Mouse (Mus musculus): ENCODE results near the gene Il11ra1. TPM values are rescaled to one million over a fixed set of nuclear protein-coding genes. Genes with fewer than 3 reads are reported as not detected.
"Not testable (repeated sequence)": the region's sequence is repeated elsewhere in the genome, so short reads cannot be mapped to it uniquely, and the experiment has no call there.

The Il11ra1 gene
- polyA plus RNA-seq, 1 experiment from 2014 or later, result 45.4 TPM

- no peaks in the 10 kb centered on the region for H3K36me3 ChIP-seq (ENCODE audit: control insufficient read depth, insufficient read depth)
- ATAC-seq (ENCODE audit: low read depth), result no peak
- no peak overlapping the region for H3K4me3 ChIP-seq (ENCODE audit: low read depth, low read length)
- H3K9ac ChIP-seq (ENCODE audit: low read depth, low read length), result no peak overlapping the region
- 66% methylated on average over 19 of the region's 19 CpGs for WGBS (ENCODE audit: insufficient replicate concordance)
- no peak overlapping the region for H3K27ac ChIP-seq (ENCODE audit: low read length)
- no peak overlapping the region for H3K4me2 ChIP-seq (ENCODE audit: low read depth, low read length)
- H3K27me3 ChIP-seq (ENCODE audit: control insufficient read depth, insufficient read depth, low read depth, low read length), result peaks cover 6% of the 10 kb centered on the region
- H3K9me3 ChIP-seq (replicated peaks; ENCODE audit: control insufficient read depth, low read length), result no peaks in the 10 kb centered on the region
- H3K4me1 ChIP-seq (ENCODE audit: control insufficient read depth, low read depth, low read length), result no peaks in the 10 kb centered on the region
Measured at GRCm38 (mm10) chr4:41673186-41673585, 26.6 kb upstream of the Il11ra1 start.

DNA sequence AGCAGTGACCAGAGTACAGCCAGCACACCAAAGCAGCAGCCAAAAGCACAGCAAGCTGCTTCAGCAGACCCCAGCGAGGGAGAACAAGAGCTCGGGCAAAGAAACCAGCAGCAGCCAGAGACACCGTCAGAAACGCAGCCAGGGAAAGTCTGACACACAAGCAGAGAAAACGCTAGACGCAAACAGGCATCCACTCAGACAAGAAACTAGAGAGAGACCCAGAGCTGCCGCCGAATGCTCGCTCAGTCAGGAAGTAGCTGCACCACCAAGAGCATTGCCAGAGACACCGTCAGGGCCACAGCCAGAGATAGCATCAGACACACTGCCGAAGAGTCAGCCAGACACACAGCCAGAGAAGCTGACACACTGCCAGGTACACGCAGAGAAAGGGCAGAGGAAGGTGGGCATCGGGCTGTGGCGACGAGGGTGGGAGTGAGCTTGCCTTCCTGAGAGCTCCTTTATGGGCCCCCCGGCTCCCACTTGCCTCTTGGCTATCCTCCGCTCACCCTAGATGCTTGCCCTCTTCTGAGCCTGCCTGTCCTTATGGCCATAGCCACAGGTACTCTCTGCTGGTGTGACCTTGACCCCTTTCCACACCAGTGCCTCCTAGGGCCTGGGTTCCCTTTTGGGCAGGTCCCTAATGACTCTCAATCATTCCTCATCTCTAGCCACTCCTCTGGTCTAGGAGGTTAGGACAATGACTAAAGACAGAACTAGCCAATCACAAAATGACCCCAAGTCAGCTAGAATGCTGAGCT lies 23.4 kb upstream of the Il11ra1 start:
- peaks cover 6% of the 10 kb centered on the region for H3K27me3 ChIP-seq (ENCODE audit: control insufficient read depth, insufficient read depth, low read depth, low read length)
- WGBS (ENCODE audit: insufficient replicate concordance), result 33% methylated on average over 17 of the region's 17 CpGs

DNA sequence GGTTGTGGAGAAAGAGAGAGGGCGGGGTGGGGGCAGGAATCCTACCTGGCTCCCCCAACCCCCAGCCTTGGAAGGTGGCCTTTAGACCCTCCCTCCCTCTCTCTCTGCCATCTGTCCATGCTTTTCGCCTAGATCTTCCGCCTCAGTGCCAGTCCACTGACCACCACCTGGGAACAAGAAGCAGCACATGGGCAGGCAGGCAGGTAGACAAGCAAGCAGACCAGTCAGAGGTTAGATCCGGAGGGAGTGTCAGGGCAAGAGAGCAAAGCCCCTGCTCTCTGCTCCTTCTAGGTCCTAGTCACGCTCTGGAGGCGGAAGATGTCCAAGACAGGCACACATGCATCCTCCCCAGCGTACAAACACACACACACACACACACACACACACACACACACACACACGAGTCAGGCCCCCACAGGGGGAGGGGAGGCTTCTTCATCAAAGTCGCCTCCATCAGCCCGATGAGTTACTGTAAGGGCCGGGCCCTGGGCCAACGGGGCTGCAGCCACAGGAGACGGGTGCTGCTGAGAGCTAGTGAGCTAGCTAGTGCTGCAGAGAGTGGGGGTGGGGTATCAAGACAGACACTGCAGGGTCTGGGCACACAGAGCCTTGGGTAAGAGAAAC lies 22.7 kb upstream of the Il11ra1 start:
- ATAC-seq (ENCODE audit: low read depth), result no peak
- Histone ChIP-seq H3K4me3 (ENCODE audit: low read depth, low read length) (no peak overlapping the region), H3K4me2 (ENCODE audit: low read depth, low read length) (no peak overlapping the region), H3K4me1 (ENCODE audit: control insufficient read depth, low read depth, low read length) (no peaks in the 10 kb centered on the region), H3K27ac (ENCODE audit: low read length) (no peak overlapping the region), H3K36me3 (ENCODE audit: control insufficient read depth, insufficient read depth) (no peaks in the 10 kb centered on the region), H3K9me3 (replicated peaks; ENCODE audit: control insufficient read depth, low read length) (no peaks in the 10 kb centered on the region), H3K27me3 (ENCODE audit: control insufficient read depth, insufficient read depth, low read depth, low read length) (peaks cover 5% of the 10 kb centered on the region), H3K9ac (ENCODE audit: low read depth, low read length) (no peak overlapping the region)
- 54% methylated on average over 13 of the region's 13 CpGs for WGBS (ENCODE audit: insufficient replicate concordance)

More for the DNA sequence above, 23.4 kb upstream of the Il11ra1 start:
- no peak overlapping the region for H3K4me3 ChIP-seq (ENCODE audit: low read depth, low read length)
- H3K27ac ChIP-seq (ENCODE audit: low read length), result no peak overlapping the region
- H3K4me2 ChIP-seq (ENCODE audit: low read depth, low read length), result no peak overlapping the region
- no peak for ATAC-seq (ENCODE audit: low read depth)
- no peaks in the 10 kb centered on the region for H3K4me1 ChIP-seq (ENCODE audit: control insufficient read depth, low read depth, low read length)
- no peak overlapping the region for H3K9ac ChIP-seq (ENCODE audit: low read depth, low read length)
- no peaks in the 10 kb centered on the region for H3K9me3 ChIP-seq (replicated peaks; ENCODE audit: control insufficient read depth, low read length)
- no peaks in the 10 kb centered on the region for H3K36me3 ChIP-seq (ENCODE audit: control insufficient read depth, insufficient read depth)

- Histone ChIP-seq H3K27ac (ENCODE audit: low read length) (no peak overlapping the region), H3K4me1 (ENCODE audit: control insufficient read depth, low read depth, low read length) (no peaks in the 10 kb centered on the region)
Measured at GRCm38 (mm10) chr4:41678863-41679262, 20.9 kb upstream of the Il11ra1 start.

DNA sequence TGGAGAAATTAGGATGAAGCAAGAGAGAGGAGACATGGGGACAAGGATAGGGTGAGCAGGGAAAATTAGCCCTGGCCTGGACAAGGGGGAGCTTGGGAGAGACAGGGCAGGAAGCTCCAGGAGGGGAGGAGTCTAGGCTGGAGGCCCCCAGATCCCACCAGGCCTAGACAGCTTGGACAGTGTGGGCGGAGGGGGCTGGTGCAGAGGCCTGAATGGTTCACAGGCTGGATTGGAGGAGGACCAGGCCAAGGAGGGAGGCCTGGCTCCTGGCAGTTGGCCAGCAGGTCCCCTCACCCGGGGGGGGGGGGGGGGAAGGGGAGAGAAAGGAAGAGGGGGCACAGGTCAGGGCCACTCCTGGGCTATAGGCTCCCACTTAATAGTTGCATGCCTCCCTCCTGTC lies 20.5 kb upstream of the Il11ra1 start:
- Histone ChIP-seq H3K4me1 (ENCODE audit: control insufficient read depth, low read depth, low read length) (no peaks in the 10 kb centered on the region), H3K27ac (ENCODE audit: low read length) (no peak overlapping the region), H3K4me3 (ENCODE audit: low read depth, low read length) (no peak overlapping the region), H3K9ac (ENCODE audit: low read depth, low read length) (no peak overlapping the region), H3K4me2 (ENCODE audit: low read depth, low read length) (no peak overlapping the region), H3K36me3 (ENCODE audit: control insufficient read depth, insufficient read depth) (no peaks in the 10 kb centered on the region), H3K27me3 (ENCODE audit: control insufficient read depth, insufficient read depth, low read depth, low read length) (peaks cover 15% of the 10 kb centered on the region), H3K9me3 (replicated peaks; ENCODE audit: control insufficient read depth, low read length) (no peaks in the 10 kb centered on the region)
- no peak for ATAC-seq (ENCODE audit: low read depth)
- WGBS (ENCODE audit: insufficient replicate concordance), result 43% methylated on average over 1 of the region's 2 CpGs

More at GRCm38 (mm10) chr4:41678863-41679262, 20.9 kb upstream of the Il11ra1 start:
- no peaks in the 10 kb centered on the region for H3K9me3 ChIP-seq (replicated peaks; ENCODE audit: control insufficient read depth, low read length)
- no peak overlapping the region for H3K4me2 ChIP-seq (ENCODE audit: low read depth, low read length)
- no peaks in the 10 kb centered on the region for H3K36me3 ChIP-seq (ENCODE audit: control insufficient read depth, insufficient read depth)
- no peak overlapping the region for H3K9ac ChIP-seq (ENCODE audit: low read depth, low read length)
- no peak overlapping the region for H3K4me3 ChIP-seq (ENCODE audit: low read depth, low read length)
- peaks cover 13% of the 10 kb centered on the region for H3K27me3 ChIP-seq (ENCODE audit: control insufficient read depth, insufficient read depth, low read depth, low read length)
- WGBS (ENCODE audit: insufficient replicate concordance), result 59% methylated on average over 6 of the region's 6 CpGs
- ATAC-seq (ENCODE audit: low read depth), result no peak

DNA sequence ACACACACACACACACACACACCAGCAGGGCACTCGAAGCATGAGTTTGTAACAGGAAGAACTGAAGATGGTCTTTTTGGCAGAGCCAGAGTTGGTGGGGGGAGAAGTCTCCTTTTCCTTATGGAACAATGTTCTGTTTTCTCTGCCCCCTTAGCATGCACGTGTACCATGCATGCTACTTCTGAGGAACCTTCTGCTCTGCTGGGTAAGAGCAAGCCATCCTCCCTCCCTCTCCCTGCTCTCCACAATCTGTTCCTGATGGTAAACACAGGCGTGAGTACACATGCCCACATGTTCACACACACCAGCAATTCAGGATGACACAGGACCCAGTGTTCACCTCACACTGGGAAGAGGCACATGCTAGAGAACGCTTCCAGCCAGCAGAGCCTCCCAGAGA lies 18.6 kb upstream of the Il11ra1 start:
- no peak for ATAC-seq (ENCODE audit: low read depth)
- WGBS (ENCODE audit: insufficient replicate concordance), result 53% methylated on average over 4 of the region's 4 CpGs
- Histone ChIP-seq H3K4me2 (ENCODE audit: low read depth, low read length) (no peak overlapping the region), H3K4me3 (ENCODE audit: low read depth, low read length) (no peak overlapping the region), H3K9ac (ENCODE audit: low read depth, low read length) (no peak overlapping the region), H3K36me3 (ENCODE audit: control insufficient read depth, insufficient read depth) (no peaks in the 10 kb centered on the region), H3K9me3 (replicated peaks; ENCODE audit: control insufficient read depth, low read length) (no peaks in the 10 kb centered on the region), H3K27me3 (ENCODE audit: control insufficient read depth, insufficient read depth, low read depth, low read length) (peaks cover 13% of the 10 kb centered on the region), H3K27ac (ENCODE audit: low read length) (no peak overlapping the region), H3K4me1 (ENCODE audit: control insufficient read depth, low read depth, low read length) (no peaks in the 10 kb centered on the region)

GRCm38 (mm10) chr4:41681947-41682346 lies 17.8 kb upstream of the Il11ra1 start:
- no peaks in the 10 kb centered on the region for H3K4me1 ChIP-seq (ENCODE audit: control insufficient read depth, low read depth, low read length)
- WGBS (ENCODE audit: insufficient replicate concordance), result 58% methylated on average over 10 of the region's 10 CpGs
- H3K36me3 ChIP-seq (ENCODE audit: control insufficient read depth, insufficient read depth), result no peaks in the 10 kb centered on the region
- no peak overlapping the region for H3K4me2 ChIP-seq (ENCODE audit: low read depth, low read length)
- no peaks in the 10 kb centered on the region for H3K9me3 ChIP-seq (replicated peaks; ENCODE audit: control insufficient read depth, low read length)
- H3K27ac ChIP-seq (ENCODE audit: low read length), result no peak overlapping the region
- ATAC-seq (ENCODE audit: low read depth), result no peak
- no peak overlapping the region for H3K9ac ChIP-seq (ENCODE audit: low read depth, low read length)
- H3K4me3 ChIP-seq (ENCODE audit: low read depth, low read length), result no peak overlapping the region
- H3K27me3 ChIP-seq (ENCODE audit: control insufficient read depth, insufficient read depth, low read depth, low read length), result peaks cover 13% of the 10 kb centered on the region

- no peaks in the 10 kb centered on the region for H3K36me3 ChIP-seq (ENCODE audit: control insufficient read depth, insufficient read depth)
- 8% methylated on average over 6 of the region's 6 CpGs for WGBS (ENCODE audit: insufficient replicate concordance)
- no peak overlapping the region for H3K4me2 ChIP-seq (ENCODE audit: low read depth, low read length)
- peaks cover 13% of the 10 kb centered on the region for H3K27me3 ChIP-seq (ENCODE audit: control insufficient read depth, insufficient read depth, low read depth, low read length)
- H3K4me1 ChIP-seq (ENCODE audit: control insufficient read depth, low read depth, low read length), result no peaks in the 10 kb centered on the region
- no peak overlapping the region for H3K27ac ChIP-seq (ENCODE audit: low read length)
- H3K4me3 ChIP-seq (ENCODE audit: low read depth, low read length), result no peak overlapping the region
- ATAC-seq (ENCODE audit: low read depth), result no peak
- no peak overlapping the region for H3K9ac ChIP-seq (ENCODE audit: low read depth, low read length)
- H3K9me3 ChIP-seq (replicated peaks; ENCODE audit: control insufficient read depth, low read length), result no peaks in the 10 kb centered on the region
Measured at GRCm38 (mm10) chr4:41682789-41683188, 17.0 kb upstream of the Il11ra1 start.

GRCm38 (mm10) chr4:41683303-41683702 lies 16.5 kb upstream of the Il11ra1 start:
- not testable (repeated sequence) for H3K4me3 ChIP-seq (ENCODE audit: low read depth, low read length); H3K36me3 ChIP-seq (ENCODE audit: control insufficient read depth, insufficient read depth); H3K9ac ChIP-seq (ENCODE audit: low read depth, low read length); H3K9me3 ChIP-seq (replicated peaks; ENCODE audit: control insufficient read depth, low read length); H3K4me1 ChIP-seq (ENCODE audit: control insufficient read depth, low read depth, low read length); H3K4me2 ChIP-seq (ENCODE audit: low read depth, low read length); ATAC-seq (ENCODE audit: low read depth); H3K27ac ChIP-seq (ENCODE audit: low read length)
- 0% methylated on average over 4 of the region's 27 CpGs for WGBS (ENCODE audit: insufficient replicate concordance)
- H3K27me3 ChIP-seq (ENCODE audit: control insufficient read depth, insufficient read depth, low read depth, low read length), result peaks cover 13% of the 10 kb centered on the region

Measured in liver, embryonic 16.5 days (tissue).